Mouse (Mus musculus) monocyte, adult 5-6 weeks (primary cell): ENCODE measurements around the gene Dio1. TPM values are rescaled to one million over a fixed set of nuclear protein-coding genes. Genes with fewer than 3 reads are reported as not detected.

Experiments
- ATAC-seq: fragments of 153-309, 156-312 bp; replicated peaks from 2 replicates; pipeline ENCODE4 v1.8.0; 2017; ENCODE audit warnings: mild to moderate bottlenecking; ENCODE audit not compliant: low TSS enrichment, insufficient number of reproducible peaks, severe bottlenecking, poor library complexity, low FRiP score
- total RNA-seq: library from RNA; stranded (forward); fragments of 200-1000, 200-491, 200-594 nt; gene quantifications from 3 replicates; pipeline ENCODE4 v1.2.3, GENCODE M21; 2017

Dio1 gene
- total RNA-seq, 1 experiment from 2014 or later, result not detected

GRCm38 (mm10) chr4:107253125-107254091 is 53.6 kb downstream of the Dio1 start, which contains the start of the genes Lrrc42 and Hspb11:
Gene Lrrc42 (minus strand): TSS chr4:107253532.
Gene Hspb11 (plus strand): TSS chr4:107253593.
- peak; percentile 88 for ATAC-seq

GRCm38 (mm10) chr4:107252522-107252921 is 54.4 kb downstream of the Dio1 start:
- no peak for ATAC-seq

- no peak for ATAC-seq
Measured at GRCm38 (mm10) chr4:107250494-107250893, 56.5 kb downstream of the Dio1 start.

- ATAC-seq, result no peak
Measured at GRCm38 (mm10) chr4:107249471-107249870, 57.5 kb downstream of the Dio1 start.

- ATAC-seq, result no peak
Measured at GRCm38 (mm10) chr4:107248061-107248460, 58.9 kb downstream of the Dio1 start.

- ATAC-seq, result no peak
Measured at GRCm38 (mm10) chr4:107247110-107247509, 59.9 kb downstream of the Dio1 start.

- ATAC-seq, result no peak
Measured at GRCm38 (mm10) chr4:107246040-107246439, 60.9 kb downstream of the Dio1 start.

- no peak for ATAC-seq
Measured at GRCm38 (mm10) chr4:107245368-107245767, 61.6 kb downstream of the Dio1 start.

- ATAC-seq, result no peak
Measured at GRCm38 (mm10) chr4:107243365-107244333, 63.3 kb downstream of the Dio1 start.

Other genes with a start within 250 kb of the Dio1 start
- gene Mrpl37, start 240.3 kb downstream of the Dio1 start, total RNA-seq, result 11.1 to 25.7 TPM (median 18.3 TPM) in 3 replicates
- gene Cyb5rl, start 240.2 kb downstream of the Dio1 start, total RNA-seq, result 0.64 to 7.9 TPM (median 1.5 TPM) in 3 replicates
- gene Cdcp2, start 210.3 kb downstream of the Dio1 start, total RNA-seq, result not detected in 3 replicates
- gene Tmem59, start 128.8 kb downstream of the Dio1 start, total RNA-seq, result 184 to 208 TPM (median 196 TPM) in 3 replicates
- 12.8 to 15.4 TPM (median 15.4 TPM) in 3 replicates for gene Tceanc2, start 128.1 kb downstream of the Dio1 start, total RNA-seq
- not detected in 3 replicates for gene Ldlrad1, start 98.0 kb downstream of the Dio1 start, total RNA-seq
- gene Lrrc42, start 53.6 kb downstream of the Dio1 start, total RNA-seq, result 4.7 to 7.3 TPM (median 7.1 TPM) in 3 replicates
- gene Hspb11, start 53.6 kb downstream of the Dio1 start, total RNA-seq, result 3.4 to 26.6 TPM (median 8.9 TPM) in 3 replicates
- gene Yipf1, start 7.2 kb upstream of the Dio1 start, total RNA-seq, result 34.3 to 53.2 TPM (median 48.5 TPM) in 3 replicates
- gene Ndc1, start 60.6 kb upstream of the Dio1 start, total RNA-seq, result 3.7 to 6.6 TPM (median 4.9 TPM) in 3 replicates
- 0.19 TPM in 1 of 3 replicates, not detected in the others for gene Glis1, start 127.4 kb upstream of the Dio1 start, total RNA-seq